In genomic region chr7:130741099-130741498, GRCm38 (mm10) we compare ENCODE assay signal across 18 mouse cellular contexts. TPM values are rescaled to one million over a fixed set of nuclear protein-coding genes. Genes with fewer than 3 reads are reported as not detected.
DNase-seq lines count a peak whose midpoint lies in the region; TF ChIP-seq lines count a peak whose summit lies in the region.
"Had no signal": no experiment of that assay in that cellular context is flagged by ENCODE, and none has a peak within 500 bp of the region (broad histone marks: within the 10 kb centered on the region; RNA-seq: fewer than 3 reads in every experiment).

No protein-coding gene starts in this region.

- no peak for DNase-seq in gastrocnemius, adult 2 months
- DNase-seq in gastrocnemius, postnatal 10 days: no peak
- DNase-seq in left cerebral cortex, adult 2 months (ENCODE audit: extremely low spot score in 1 of 2, low spot score in 2 of 2): no peak
- DNase-seq in left cerebral cortex, adult 9 months (ENCODE audit: low spot score in 2 of 2): no peak
- peak; percentile 44 for DNase-seq in retina, embryonic 14.5 days (ENCODE audit: low spot score)
- no peak for DNase-seq in retina, postnatal 1 day
- DNase-seq in right cerebral cortex, postnatal 25 days: no peak
- DNase-seq: adrenal gland, adult 2 months; cerebellum, adult 9-11 months; kidney, adult 18-20 months; kidney, postnatal 10 days; lung, postnatal 10 days had no signal

- intact Hi-C loops in gastrocnemius, adult 2 months (cut with DNase I): no loop called here
- intact Hi-C loops in left cerebral cortex, adult 2 months (cut with DNase I): no loop called here

- peak; percentile 40; the same call in 1 of the 2 replicates for TF ChIP-seq CTCF in gastrocnemius, adult 2 months (IDR thresholded peaks at IDR 0.05)
- peak; percentile 37 for TF ChIP-seq CTCF in left cerebral cortex, adult 2 months (IDR thresholded peaks at IDR 0.05)

- H3K27ac ChIP-seq in gastrocnemius, adult 2 months: no peak overlapping the region
- H3K27ac ChIP-seq in left cerebral cortex, adult 2 months: no peak overlapping the region
- H3K27ac ChIP-seq: hindbrain, embryonic 15.5 days; limb, embryonic 10.5 days; midbrain, embryonic 15.5 days had no signal

- no peak overlapping the region for H3K4me3 ChIP-seq in gastrocnemius, adult 2 months
- H3K4me3 ChIP-seq in left cerebral cortex, adult 2 months: no peak overlapping the region
- H3K4me3 ChIP-seq: hindbrain, embryonic 15.5 days; limb, embryonic 10.5 days; midbrain, embryonic 15.5 days had no signal

RNA-seq across cellular contexts. Expression of gene Btbd16, which starts 32.8 kb away (rescaled TPM):
- total RNA-seq in gastrocnemius, adult 2 months (2021): not detected
- under 1 TPM in 1 of 2 experiments, not detected in 1; 0.16 TPM for total RNA-seq in gastrocnemius, postnatal 10 days (2021)
- total RNA-seq in left cerebral cortex, adult 2 months (2021): under 1 TPM; 0.23 to 0.56 TPM
- total RNA-seq: adrenal gland, adult 2 months; heart, postnatal 25 days; liver, adult 2 months; neutrophil, adult 5-6 weeks had no signal
